In the genomic region with DNA sequence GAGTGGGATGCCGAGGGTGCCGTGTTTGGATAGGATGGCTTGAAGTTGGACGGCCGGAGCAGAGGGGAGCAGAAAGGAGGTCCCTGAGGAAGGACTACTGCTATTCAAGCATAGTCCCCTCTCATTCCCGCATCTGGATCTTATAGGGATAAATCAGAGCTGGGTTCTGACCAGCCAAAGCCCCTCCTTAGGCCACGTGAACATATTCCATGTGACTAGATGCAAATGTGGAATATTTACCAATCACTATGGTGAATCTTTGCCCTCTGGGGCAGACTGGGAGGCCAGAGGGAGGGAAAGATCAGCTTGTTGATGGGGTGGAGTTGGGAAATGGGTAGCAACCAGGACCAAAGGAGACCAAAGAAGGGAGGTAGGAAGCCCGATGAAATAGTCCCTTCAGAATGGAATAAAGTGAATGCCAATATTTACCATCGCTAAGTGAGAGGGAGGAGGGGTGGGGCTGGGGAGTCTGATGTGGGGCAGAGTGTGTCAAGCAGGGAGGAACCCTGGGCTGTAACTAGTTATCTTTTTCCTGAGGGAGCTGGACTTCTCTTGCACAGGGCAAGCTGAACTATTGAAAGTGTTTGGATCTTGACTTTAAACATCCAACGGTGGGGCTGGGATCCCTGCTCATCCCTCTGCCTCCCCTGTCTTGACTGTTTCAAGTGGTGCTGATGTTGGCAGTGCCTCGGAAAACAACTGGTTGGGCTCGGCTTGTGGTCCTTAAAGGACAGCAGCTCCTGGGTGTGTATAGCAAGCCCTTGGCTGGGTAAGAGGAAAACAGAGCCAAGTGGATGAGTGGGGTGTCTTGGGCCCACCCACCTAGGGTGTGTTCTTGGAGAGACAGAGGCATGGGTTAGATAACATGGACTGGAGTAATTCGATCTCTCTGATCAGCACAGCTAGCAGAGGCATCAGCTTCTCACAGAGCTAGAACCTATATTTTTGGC, we compare ENCODE assay signal across 8 mouse cellular contexts. TPM values are rescaled to one million over a fixed set of nuclear protein-coding genes. Genes with fewer than 3 reads are reported as not detected.
DNase-seq lines count a peak whose midpoint lies in the region; ATAC-seq and TF ChIP-seq lines count a peak whose summit lies in the region.

No protein-coding gene starts in this region.

- H3K27ac ChIP-seq in neural tube, embryonic 15.5 days (replicated peaks): no peak overlapping the region
- peak overlapping the region; percentile 60 for H3K27ac ChIP-seq in intestine, postnatal 0 days (ENCODE audit: low read depth, low read length)

- no peak overlapping the region for H3K9ac ChIP-seq in neural tube, embryonic 15.5 days (replicated peaks)
- no peak overlapping the region for H3K9ac ChIP-seq in intestine, postnatal 0 days (ENCODE audit: low read depth, low read length)

- 48% methylated on average over 12 of the region's 12 CpGs for WGBS in neural tube, embryonic 15.5 days
- 27% methylated on average over 12 of the region's 12 CpGs for WGBS in intestine, postnatal 0 days

- H3K4me3 ChIP-seq in neural tube, embryonic 15.5 days (replicated peaks): no peak overlapping the region
- H3K4me3 ChIP-seq in intestine, postnatal 0 days (ENCODE audit: low read depth, low read length): no peak overlapping the region

- H3K27me3 ChIP-seq in neural tube, embryonic 15.5 days (replicated peaks): no peaks in the 10 kb centered on the region
- no peaks in the 10 kb centered on the region for H3K27me3 ChIP-seq in intestine, postnatal 0 days (replicated peaks; ENCODE audit: control insufficient read depth, insufficient read depth, low read length)

- no peaks in the 10 kb centered on the region for H3K36me3 ChIP-seq in neural tube, embryonic 15.5 days
- no peaks in the 10 kb centered on the region for H3K36me3 ChIP-seq in intestine, postnatal 0 days (ENCODE audit: control insufficient read depth, insufficient read depth)

- no peak overlapping the region for H3K4me2 ChIP-seq in neural tube, embryonic 15.5 days
- H3K4me2 ChIP-seq in intestine, postnatal 0 days (replicated peaks; ENCODE audit: low read depth): no peak overlapping the region

- H3K9me3 ChIP-seq in neural tube, embryonic 15.5 days (replicated peaks): no peaks in the 10 kb centered on the region
- no peaks in the 10 kb centered on the region for H3K9me3 ChIP-seq in intestine, postnatal 0 days (ENCODE audit: control insufficient read depth)

- TF ChIP-seq CTCF in intestine, postnatal 0 days (IDR thresholded peaks at IDR 0.05; ENCODE audit: low read depth): no peak

- no peak for ATAC-seq in neural tube, embryonic 15.5 days (ENCODE audit: low FRiP score)
- ATAC-seq in intestine, postnatal 0 days: peak; percentile 36

- DNase-seq in neural tube, embryonic 10.5 days (ENCODE audit: extremely low spot score, low spot score): peak; percentile 42
- peak; percentile 48 for DNase-seq in forelimb bud, embryonic 11.5 days (ENCODE audit: low read depth, low spot score)
- DNase-seq in skeletal muscle tissue, adult 2 months (ENCODE audit: low read depth, low spot score): peak; percentile 80
- no peak for DNase-seq in thymus, postnatal 25 days
- DNase-seq in spleen, adult 18-20 months: no peak
- no peak for DNase-seq in spleen, postnatal 14 days (ENCODE audit: low spot score in 2 of 2)

- H3K4me1 ChIP-seq in neural tube, embryonic 15.5 days: 0 out of 2 replicates have a peak, but pooled peaks cover 7% of the 10 kb centered on the region
- 0 out of 2 replicates have a peak, but pooled peaks cover 3% of the 10 kb centered on the region for H3K4me1 ChIP-seq in intestine, postnatal 0 days (replicated peaks; ENCODE audit: control insufficient read depth, insufficient read depth, low read length)

RNA-seq across cellular contexts. Expression of gene Itgb3, which starts 17.9 kb away (rescaled TPM):
- polyA plus RNA-seq in neural tube, embryonic 15.5 days (2015; fragmentation: Nextera tagmentation; extraction: Ambion mirVana): 1.9 and 2.4 TPM in 2 replicates
- 5.3 and 6.1 TPM in 2 replicates for polyA plus RNA-seq in intestine, postnatal 0 days (2015; fragmentation: Nextera tagmentation; extraction: Ambion mirVana)

RNA-seq across cellular contexts. Expression of gene Gm11639, which starts 59.8 kb away (rescaled TPM):
- 0.23 and 0.31 TPM in 2 replicates for polyA plus RNA-seq in neural tube, embryonic 15.5 days (2015; fragmentation: Nextera tagmentation; extraction: Ambion mirVana)
- 0.01 TPM in 1 of 2 replicates, not detected in the other for polyA plus RNA-seq in intestine, postnatal 0 days (2015; fragmentation: Nextera tagmentation; extraction: Ambion mirVana)

Comparison
In these comparisons a context has a peak if more than half of its experiments do, and no peak if none do; other contexts are left out.
1. DNase-seq: peak in neural tube, embryonic 10.5 days (single experiment), forelimb bud, embryonic 11.5 days (single experiment) and skeletal muscle tissue, adult 2 months (single experiment); none in thymus, postnatal 25 days (single experiment), spleen, adult 18-20 months (0 of 2) and spleen, postnatal 14 days (0 of 2).